Mouse (Mus musculus): ENCODE measurements at regions not wholly inside any gene's neighbourhood (a gene's known extent, or its start where the extent isn't known, plus 50 kb on each side); places are given as distances from the start of the nearest gene placed in this dataset.
"Not testable (repeated sequence)": the region's sequence is repeated elsewhere in the genome, so short reads cannot be mapped to it uniquely, and the experiment has no call there.

GRCm38 (mm10) chr4:22188141-22189006 lies 169.0 kb upstream of the Fbxl4 start:
- WGBS = 76% methylated on average over 13 of the region's 13 CpGs

GRCm38 (mm10) chr4:22196501-22196900 lies 160.8 kb upstream of the Fbxl4 start:
- 53% methylated on average over 3 of the region's 3 CpGs for WGBS
- no peaks in the 10 kb centered on the region for H3K36me3 ChIP-seq

More at GRCm38 (mm10) chr4:22188141-22189006, 169.0 kb upstream of the Fbxl4 start:
- Histone ChIP-seq H3K4me2 (replicated peaks) (no peak overlapping the region), H3K36me3 (no peaks in the 10 kb centered on the region), H3K27ac (replicated peaks) (no peak overlapping the region), H3K9ac (no peak overlapping the region), H3K4me3 (replicated peaks) (no peak overlapping the region), H3K27me3 (no peaks in the 10 kb centered on the region), H3K9me3 (replicated peaks) (no peaks in the 10 kb centered on the region), H3K4me1 (no peaks in the 10 kb centered on the region)
- no peak for ATAC-seq (ENCODE audit: insufficient number of reproducible peaks, low FRiP score, low TSS enrichment, low read depth)

DNA sequence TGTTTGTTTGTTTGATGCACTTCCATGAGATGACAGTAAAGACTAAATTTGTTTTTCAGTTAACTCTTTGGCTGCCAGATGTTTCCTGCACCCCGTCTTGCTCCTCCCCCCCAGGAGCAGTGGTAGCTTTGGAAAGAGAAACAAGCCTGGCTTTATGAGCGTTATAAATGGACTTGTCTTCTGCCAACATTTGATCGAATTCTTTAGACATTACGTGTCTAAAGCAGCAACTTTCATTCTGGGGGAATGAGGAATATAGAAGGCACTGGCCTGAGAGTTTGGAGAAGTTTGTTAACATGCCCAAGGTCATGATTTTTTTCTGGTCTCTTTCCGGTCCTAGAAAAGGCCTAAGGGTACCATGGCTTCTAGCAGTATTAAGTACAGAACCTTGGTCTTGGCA lies 148.8 kb upstream of the Fbxl4 start:
- no peak overlapping the region for H3K4me2 ChIP-seq (replicated peaks)
- no peak overlapping the region for H3K9ac ChIP-seq
- no peaks in the 10 kb centered on the region for H3K36me3 ChIP-seq
- H3K27me3 ChIP-seq = no peaks in the 10 kb centered on the region
- H3K9me3 ChIP-seq (replicated peaks) = no peaks in the 10 kb centered on the region
- no peak overlapping the region for H3K4me3 ChIP-seq (replicated peaks)
- H3K4me1 ChIP-seq = no peaks in the 10 kb centered on the region
- WGBS = 69% methylated on average over 5 of the region's 5 CpGs
- H3K27ac ChIP-seq (replicated peaks) = no peak overlapping the region
- ATAC-seq (ENCODE audit: insufficient number of reproducible peaks, low FRiP score, low TSS enrichment, low read depth) = no peak

More at GRCm38 (mm10) chr4:22196501-22196900, 160.8 kb upstream of the Fbxl4 start:
- Histone ChIP-seq H3K4me3 (replicated peaks) (no peak overlapping the region), H3K4me2 (replicated peaks) (no peak overlapping the region), H3K4me1 (no peaks in the 10 kb centered on the region), H3K27ac (replicated peaks) (no peak overlapping the region), H3K9ac (no peak overlapping the region), H3K9me3 (replicated peaks) (0 out of 2 replicates have a peak, but pooled peaks cover 3% of the 10 kb centered on the region), H3K27me3 (no peaks in the 10 kb centered on the region)
- peak; percentile 60; the same call in 1 of the 2 replicates for ATAC-seq (ENCODE audit: insufficient number of reproducible peaks, low FRiP score, low TSS enrichment, low read depth)

- H3K27me3 ChIP-seq = no peaks in the 10 kb centered on the region
- 91% methylated on average over 3 of the region's 3 CpGs for WGBS
- ATAC-seq (ENCODE audit: insufficient number of reproducible peaks, low FRiP score, low TSS enrichment, low read depth) = no peak
- H3K27ac ChIP-seq (replicated peaks) = no peak overlapping the region
- no peak overlapping the region for H3K4me3 ChIP-seq (replicated peaks)
- H3K36me3 ChIP-seq = no peaks in the 10 kb centered on the region
- H3K4me2 ChIP-seq (replicated peaks) = no peak overlapping the region
- H3K9ac ChIP-seq = no peak overlapping the region
- H3K9me3 ChIP-seq (replicated peaks) = no peaks in the 10 kb centered on the region
- no peaks in the 10 kb centered on the region for H3K4me1 ChIP-seq
These were observed 119.7 kb upstream of the Fbxl4 start for GRCm38 (mm10) chr4:22237640-22238039.

GRCm38 (mm10) chr4:22250276-22250675 lies 107.1 kb upstream of the Fbxl4 start:
- not testable (repeated sequence) for H3K9ac ChIP-seq; H3K27me3 ChIP-seq; H3K4me1 ChIP-seq; H3K36me3 ChIP-seq; H3K4me3 ChIP-seq (replicated peaks); H3K9me3 ChIP-seq (replicated peaks); H3K27ac ChIP-seq (replicated peaks); H3K4me2 ChIP-seq (replicated peaks); ATAC-seq (ENCODE audit: insufficient number of reproducible peaks, low FRiP score, low TSS enrichment, low read depth)
- 43% methylated on average over 1 of the region's 1 CpGs for WGBS

DNA sequence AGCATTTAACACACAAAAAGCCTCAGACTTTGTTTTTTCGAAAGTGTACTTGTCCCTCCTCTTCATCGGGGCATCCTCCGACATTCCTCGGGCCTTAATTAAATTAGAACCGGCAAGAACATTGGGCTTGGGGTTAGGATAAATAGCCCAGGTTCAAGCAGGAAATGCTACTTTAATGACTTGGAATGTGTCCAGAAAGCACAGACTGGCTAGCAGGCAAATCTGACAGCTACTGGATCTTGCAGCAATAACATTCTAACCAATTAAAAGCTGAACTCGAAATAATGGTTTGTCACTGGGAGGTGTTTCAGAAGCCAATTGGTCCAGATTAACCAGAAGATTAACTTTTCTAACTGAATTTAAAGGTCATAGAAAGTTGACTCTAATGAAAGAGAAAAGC lies 93.4 kb upstream of the Fbxl4 start:
- WGBS = 8% methylated on average over 6 of the region's 6 CpGs
- H3K36me3 ChIP-seq = no peaks in the 10 kb centered on the region
- H3K9ac ChIP-seq = no peak overlapping the region
- ATAC-seq (ENCODE audit: insufficient number of reproducible peaks, low FRiP score, low TSS enrichment, low read depth) = no peak
- H3K27me3 ChIP-seq = no peaks in the 10 kb centered on the region
- no peak overlapping the region for H3K4me3 ChIP-seq (replicated peaks)
- H3K27ac ChIP-seq (replicated peaks) = no peak overlapping the region
- no peaks in the 10 kb centered on the region for H3K4me1 ChIP-seq
- no peaks in the 10 kb centered on the region for H3K9me3 ChIP-seq (replicated peaks)
- H3K4me2 ChIP-seq (replicated peaks) = no peak overlapping the region

- H3K4me1 ChIP-seq = no peaks in the 10 kb centered on the region
These were observed 88.3 kb upstream of the Fbxl4 start for GRCm38 (mm10) chr4:22269064-22269463.

DNA sequence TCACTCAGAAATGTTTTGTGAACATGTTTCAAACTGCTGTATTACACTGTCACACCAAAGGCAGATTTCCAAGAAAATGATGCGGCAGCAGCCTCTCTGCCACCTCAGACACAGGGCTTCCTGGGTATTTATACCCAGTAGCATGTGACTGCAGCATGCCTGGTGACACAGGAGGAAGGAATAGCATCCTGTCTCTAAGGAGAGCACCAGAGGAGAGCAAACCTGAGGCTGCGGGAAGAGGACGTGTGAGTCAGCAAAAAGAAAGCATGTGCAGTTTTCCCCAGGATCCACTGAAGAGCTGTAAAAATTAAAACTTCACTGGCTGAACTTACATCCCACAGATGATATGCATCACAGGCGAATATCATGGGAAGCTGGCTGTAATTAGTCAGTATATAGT lies 83.2 kb upstream of the Fbxl4 start:
- H3K4me3 ChIP-seq (replicated peaks) = no peak overlapping the region
- no peaks in the 10 kb centered on the region for H3K27me3 ChIP-seq
- ATAC-seq (ENCODE audit: insufficient number of reproducible peaks, low FRiP score, low TSS enrichment, low read depth) = no peak
- H3K9ac ChIP-seq = no peak overlapping the region
- no peak overlapping the region for H3K4me2 ChIP-seq (replicated peaks)
- no peaks in the 10 kb centered on the region for H3K36me3 ChIP-seq
- H3K27ac ChIP-seq (replicated peaks) = no peak overlapping the region
- no peaks in the 10 kb centered on the region for H3K9me3 ChIP-seq (replicated peaks)
- no peaks in the 10 kb centered on the region for H3K4me1 ChIP-seq
- 59% methylated on average over 4 of the region's 4 CpGs for WGBS

More at GRCm38 (mm10) chr4:22269064-22269463, 88.3 kb upstream of the Fbxl4 start:
- no peak overlapping the region for H3K4me2 ChIP-seq (replicated peaks)
- H3K4me3 ChIP-seq (replicated peaks) = no peak overlapping the region
- no peaks in the 10 kb centered on the region for H3K9me3 ChIP-seq (replicated peaks)
- WGBS = 47% methylated on average over 6 of the region's 6 CpGs
- no peak overlapping the region for H3K9ac ChIP-seq
- no peak for ATAC-seq (ENCODE audit: insufficient number of reproducible peaks, low FRiP score, low TSS enrichment, low read depth)
- H3K36me3 ChIP-seq = no peaks in the 10 kb centered on the region
- H3K27me3 ChIP-seq = no peaks in the 10 kb centered on the region
- no peak overlapping the region for H3K27ac ChIP-seq (replicated peaks)

DNA sequence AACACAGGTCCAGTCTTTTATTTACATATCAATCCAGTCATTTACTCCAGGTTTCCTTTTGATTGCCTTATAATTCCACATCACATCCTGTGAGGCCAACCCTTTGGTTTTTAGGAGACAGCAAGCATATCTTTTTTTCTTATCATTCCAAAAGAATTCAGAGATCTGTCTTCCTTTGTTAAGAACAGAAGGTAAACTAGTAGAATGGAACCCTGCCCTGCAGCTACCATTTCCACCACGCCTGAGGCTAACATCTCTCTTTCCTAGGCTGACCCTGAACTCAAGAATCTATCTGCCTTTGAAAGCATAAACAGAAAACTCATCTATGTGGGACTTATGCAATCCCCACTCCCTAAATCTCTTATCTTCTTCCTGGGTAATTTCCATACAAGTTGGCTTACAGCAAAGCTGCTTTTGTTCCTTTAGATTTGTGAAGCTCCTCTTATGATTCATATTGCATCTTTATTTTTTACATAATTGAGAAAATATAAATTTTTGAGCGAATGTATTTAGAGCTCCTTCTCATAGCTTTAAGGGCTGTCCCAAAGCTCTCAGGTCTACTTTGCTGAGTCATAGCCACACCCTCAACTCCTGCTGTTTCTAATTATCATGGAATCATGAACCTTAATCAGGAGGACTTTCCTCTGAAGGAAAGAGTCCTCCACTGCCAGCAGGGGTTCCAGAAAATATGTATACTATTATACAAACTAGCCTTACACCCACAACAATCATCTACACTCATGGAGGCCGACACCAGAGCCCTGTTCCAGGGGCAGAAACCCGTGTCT lies 74.6 kb upstream of the Fbxl4 start:
- Histone ChIP-seq H3K9ac (no peak overlapping the region), H3K4me3 (replicated peaks) (no peak overlapping the region), H3K4me2 (replicated peaks) (no peak overlapping the region), H3K36me3 (no peaks in the 10 kb centered on the region), H3K4me1 (no peaks in the 10 kb centered on the region), H3K27ac (replicated peaks) (no peak overlapping the region), H3K9me3 (replicated peaks) (no peaks in the 10 kb centered on the region), H3K27me3 (no peaks in the 10 kb centered on the region)
- ATAC-seq (ENCODE audit: insufficient number of reproducible peaks, low FRiP score, low TSS enrichment, low read depth) = no peak
- WGBS = 58% methylated on average over 4 of the region's 4 CpGs

DNA sequence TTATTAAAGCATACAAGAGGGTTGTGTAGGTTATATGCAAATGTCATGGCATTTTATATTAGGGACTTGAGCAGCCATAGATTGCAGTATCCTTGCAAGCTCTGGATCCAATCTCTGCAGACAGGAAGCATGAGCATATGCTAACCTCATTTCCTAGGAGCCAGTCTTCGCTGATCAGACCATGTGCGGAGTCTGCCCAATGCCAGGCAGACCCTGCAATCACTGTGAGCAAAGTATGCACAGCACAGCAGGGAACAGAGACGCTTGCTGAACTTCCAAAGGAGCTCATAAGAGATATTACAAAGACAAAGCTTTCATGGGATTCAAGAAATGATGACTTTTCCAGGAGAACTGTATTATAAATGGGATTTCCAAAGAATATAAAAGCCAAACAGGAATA lies 65.2 kb upstream of the Fbxl4 start:
- no peak for ATAC-seq (ENCODE audit: insufficient number of reproducible peaks, low FRiP score, low TSS enrichment, low read depth)
- no peak overlapping the region for H3K4me2 ChIP-seq (replicated peaks)
- H3K4me3 ChIP-seq (replicated peaks) = no peak overlapping the region
- no peaks in the 10 kb centered on the region for H3K4me1 ChIP-seq
- no peak overlapping the region for H3K9ac ChIP-seq
- no peaks in the 10 kb centered on the region for H3K36me3 ChIP-seq
- no peak overlapping the region for H3K27ac ChIP-seq (replicated peaks)
- no peaks in the 10 kb centered on the region for H3K9me3 ChIP-seq (replicated peaks)
- 57% methylated on average over 3 of the region's 3 CpGs for WGBS
- H3K27me3 ChIP-seq = no peaks in the 10 kb centered on the region

DNA sequence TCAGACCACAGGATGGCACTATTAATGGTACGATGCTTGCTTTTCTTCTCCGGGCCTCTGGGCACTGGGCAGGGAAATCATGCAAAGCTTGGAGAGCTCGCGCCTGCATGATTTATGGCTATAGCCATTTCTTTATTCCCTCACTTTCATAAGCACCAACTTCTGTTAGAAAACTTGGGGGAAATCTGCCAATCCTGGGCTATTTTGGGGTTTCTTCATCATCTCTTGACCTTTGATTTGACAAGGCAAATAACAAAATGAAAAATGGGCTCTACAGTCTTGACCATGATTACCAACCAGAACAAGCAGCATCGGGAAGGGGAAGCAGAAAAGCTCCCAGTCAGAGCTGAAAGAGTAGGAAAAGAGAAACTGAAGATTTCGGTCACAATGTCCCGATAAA lies 57.1 kb upstream of the Fbxl4 start:
- Histone ChIP-seq H3K4me3 (replicated peaks) (no peak overlapping the region), H3K36me3 (no peaks in the 10 kb centered on the region), H3K4me2 (replicated peaks) (no peak overlapping the region), H3K27me3 (no peaks in the 10 kb centered on the region), H3K9me3 (replicated peaks) (no peaks in the 10 kb centered on the region), H3K27ac (replicated peaks) (no peak overlapping the region), H3K9ac (no peak overlapping the region), H3K4me1 (no peaks in the 10 kb centered on the region)
- WGBS = 91% methylated on average over 7 of the region's 7 CpGs
- no peak for ATAC-seq (ENCODE audit: insufficient number of reproducible peaks, low FRiP score, low TSS enrichment, low read depth)
